Mouse (Mus musculus) thymus, adult 2 months (tissue): ENCODE measurements around the gene Evx2. TPM values are rescaled to one million over a fixed set of nuclear protein-coding genes. Genes with fewer than 3 reads are reported as not detected.

ENCODE experiments used
- DNase-seq: peaks from one replicate; pipeline ENCODE4 v3.0.0; 2021
- H3K27ac ChIP-seq: fragments of 200-500 bp; 2 replicates; pipeline ENCODE4 v1.5.1; 2012; ENCODE audit warnings: low read length, control low read depth; ENCODE audit not compliant: control insufficient read depth, insufficient read depth
- H3K27me3 ChIP-seq: fragments of 200-500 bp; 2 replicates; pipeline ENCODE4 v1.6.1; 2012; ENCODE audit warnings: mild to moderate bottlenecking, low read length, moderate library complexity, mixed read lengths; ENCODE audit not compliant: control insufficient read depth, insufficient read depth
- H3K36me3 ChIP-seq: fragments of 200-500 bp; 2 replicates; pipeline ENCODE4 v1.6.1; 2012; ENCODE audit warnings: mild to moderate bottlenecking, low read length, moderate library complexity; ENCODE audit not compliant: control insufficient read depth, insufficient read depth
- H3K4me1 ChIP-seq: fragments of 200-500 bp; replicated peaks from 2 replicates; pipeline ENCODE4 v1.6.1; 2012; ENCODE audit warnings: low read length; ENCODE audit not compliant: control insufficient read depth, insufficient read depth
- H3K4me3 ChIP-seq: fragments of 200-500 bp; 2 replicates; pipeline ENCODE4 v1.5.1; 2012; ENCODE audit warnings: mild to moderate bottlenecking, low read length, control low read depth, moderate library complexity; ENCODE audit not compliant: control insufficient read depth, insufficient read depth
- CTCF ChIP-seq: fragments of 200-500 bp; IDR thresholded peaks from 2 replicates; pipeline ENCODE4 v1.5.1; 2012; ENCODE audit warnings: mild to moderate bottlenecking, control low read depth, low read length, moderate library complexity, borderline replicate concordance; ENCODE audit not compliant: control insufficient read depth, poor library complexity, insufficient read depth; ENCODE audit errors: extremely low read depth
- POLR2A ChIP-seq: fragments of 200-500 bp; IDR thresholded peaks from 2 replicates; pipeline ENCODE4 v1.6.1; 2012; ENCODE audit warnings: mild to moderate bottlenecking, low read length, control low read depth, moderate library complexity; ENCODE audit not compliant: control insufficient read depth, poor library complexity, insufficient read depth; ENCODE audit errors: extremely low read depth
- WGBS: fragments of 180-500 bp; shearing (Covaris S2); methylation state at CpG from one replicate; pipeline ENCODE4 v1.1.7; 2018; 5-methylcytosine and 5-hydroxymethylcytosine counted together
- polyA plus RNA-seq: library from polyadenylated mRNA; depleted of rRNA; stranded (reverse); fragments of >200 nt; gene quantifications from 2 replicates; pipeline ENCODE4 v1.2.3, GENCODE M21; 2012

The Evx2 gene
- polyA plus RNA-seq, 1 experiment, result not detected

- no peak for TF ChIP-seq POLR2A
- no peak for TF ChIP-seq CTCF
- WGBS, result 5% methylated on average over 52 of the region's 52 CpGs
- peaks cover 11% of the 10 kb centered on the region for H3K4me1 ChIP-seq
- no peaks in the 10 kb centered on the region for H3K36me3 ChIP-seq
- DNase-seq, result no peak
- no peak within 1 kb of the TSS for H3K27ac ChIP-seq
- H3K4me3 ChIP-seq, result peak within 1 kb of the TSS; percentile 29; the same call in 1 of the 2 replicates
- peaks cover 25% of the 10 kb centered on the region for H3K27me3 ChIP-seq
Measured at GRCm38 (mm10) chr2:74704393-74704998, 45.1 kb upstream of the Evx2 start, which contains the start of gene Hoxd8. TSS of gene Hoxd8 (plus strand) at chr2:74704615.

GRCm38 (mm10) chr2:74703720-74704392, 44.5 kb upstream of the Evx2 start:
- DNase-seq, result no peak
- Histone ChIP-seq H3K27me3 (peaks cover 26% of the 10 kb centered on the region), H3K4me1 (peaks cover 11% of the 10 kb centered on the region), H3K27ac (no peak overlapping the region), H3K36me3 (no peaks in the 10 kb centered on the region), H3K4me3 (no peak overlapping the region)
- whole genome bisulfite sequencing, result 17% methylated on average over 26 of the region's 26 CpGs
- TF ChIP-seq CTCF (no peak), POLR2A (no peak)

GRCm38 (mm10) chr2:74703317-74703716, 44.0 kb upstream of the Evx2 start:
- Histone ChIP-seq H3K27ac (no peak overlapping the region), H3K4me3 (no peak overlapping the region), H3K36me3 (no peaks in the 10 kb centered on the region), H3K27me3 (peaks cover 22% of the 10 kb centered on the region), H3K4me1 (peaks cover 11% of the 10 kb centered on the region)
- no peak for DNase-seq
- TF ChIP-seq CTCF, result no peak
- TF ChIP-seq POLR2A, result no peak
- 34% methylated on average over 10 of the region's 10 CpGs for WGBS

- 53% methylated on average over 6 of the region's 6 CpGs for WGBS
- Histone ChIP-seq H3K27ac (no peak overlapping the region), H3K27me3 (peaks cover 27% of the 10 kb centered on the region), H3K36me3 (no peaks in the 10 kb centered on the region), H3K4me3 (no peak overlapping the region), H3K4me1 (peaks cover 11% of the 10 kb centered on the region)
- DNase-seq, result no peak
- no peak for TF ChIP-seq CTCF
- no peak for TF ChIP-seq POLR2A
Measured at GRCm38 (mm10) chr2:74702820-74703219, 43.5 kb upstream of the Evx2 start.

- no peak overlapping the region for H3K27ac ChIP-seq
- H3K4me1 ChIP-seq, result peaks cover 11% of the 10 kb centered on the region
- DNase-seq, result peak; percentile 62
- H3K27me3 ChIP-seq, result peaks cover 24% of the 10 kb centered on the region
- H3K4me3 ChIP-seq, result no peak overlapping the region
- TF ChIP-seq CTCF (no peak), POLR2A (no peak)
- 21% methylated on average over 17 of the region's 17 CpGs for WGBS
- no peaks in the 10 kb centered on the region for H3K36me3 ChIP-seq
Measured at GRCm38 (mm10) chr2:74701949-74702819, 42.8 kb upstream of the Evx2 start.

- DNase-seq, result no peak
- H3K27me3 ChIP-seq, result peaks cover 25% of the 10 kb centered on the region
- H3K4me3 ChIP-seq, result no peak overlapping the region
- TF ChIP-seq POLR2A, result no peak
- H3K27ac ChIP-seq, result no peak overlapping the region
- peaks cover 10% of the 10 kb centered on the region for H3K4me1 ChIP-seq
- 31% methylated on average over 22 of the region's 22 CpGs for WGBS
- no peaks in the 10 kb centered on the region for H3K36me3 ChIP-seq
Measured at GRCm38 (mm10) chr2:74700546-74701112, 41.3 kb upstream of the Evx2 start.
